Mouse (Mus musculus): ENCODE results near the gene Ensa. TPM values are rescaled to one million over a fixed set of nuclear protein-coding genes. Genes with fewer than 3 reads are reported as not detected.
A peak's percentile ranks its signal among the peaks of the same experiment; 100 is the strongest.
"Not testable (repeated sequence)": the region's sequence is repeated elsewhere in the genome, so short reads cannot be mapped to it uniquely, and the experiment has no call there.

Ensa gene
- total and polyA plus RNA-seq, 3 experiments = 19.2 to 133 (median 104) TPM

DNA sequence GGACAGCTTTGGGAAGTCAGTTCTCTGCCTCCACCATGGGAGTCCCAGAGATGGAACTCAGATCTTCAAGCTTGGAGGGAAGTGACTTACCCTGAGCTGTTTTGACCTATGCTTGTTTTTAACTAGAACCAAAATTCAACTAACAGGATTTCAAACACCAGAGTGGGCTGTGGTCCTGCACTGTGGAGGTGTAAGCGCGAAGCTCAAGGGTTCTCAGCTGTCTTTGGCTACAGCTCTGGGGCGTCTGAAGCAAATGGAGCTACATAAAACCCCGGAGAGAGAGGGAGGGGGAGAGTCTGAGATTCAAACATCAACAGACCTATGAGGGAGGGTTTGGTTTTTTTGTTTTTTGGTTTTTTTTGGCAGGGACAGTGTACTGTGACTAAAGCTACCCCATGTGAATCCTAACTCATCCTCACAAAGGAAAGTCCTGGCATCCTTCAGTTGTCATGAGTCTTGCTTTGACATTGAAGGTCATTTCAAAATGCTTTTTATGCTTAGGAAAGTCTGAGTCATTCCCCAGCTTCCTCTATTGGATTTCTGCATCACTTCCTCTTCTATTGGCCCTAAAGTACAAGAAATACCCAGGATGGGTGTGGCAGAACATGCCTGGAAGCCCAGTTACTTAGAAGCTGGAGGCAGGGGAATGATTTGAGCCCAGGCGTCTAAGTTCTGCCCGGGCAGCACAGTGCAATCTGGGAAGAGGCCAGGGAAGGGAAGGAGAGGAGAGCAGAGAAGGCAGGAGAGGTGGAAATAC is 25.7 kb downstream of the Ensa start:
- TF ChIP-seq POLR2AphosphoS5 (IDR thresholded peaks at IDR 0.05; ENCODE audit: insufficient replicate concordance, low read depth, low read length) (no peak), CTCF (IDR thresholded peaks at IDR 0.05; ENCODE audit: low read depth, low read length) (no peak), GATA2 (IDR thresholded peaks at IDR 0.05; ENCODE audit: borderline replicate concordance, low read depth, low read length) (no peak), GATA1 (IDR thresholded peaks at IDR 0.05; ENCODE audit: borderline replicate concordance, low read length) (no peak), TAL1 (conservative IDR thresholded peaks at IDR 0.05; ENCODE audit: low read depth, low read length) (no peak)
- ATAC-seq (ENCODE audit: extremely low read depth, insufficient number of reproducible peaks, low FRiP score, poor library complexity, severe bottlenecking) (peak; percentile 64; the same call in 1 of the 2 replicates), DNase-seq (ENCODE audit: low spot score) (no peak)
- Histone ChIP-seq H3K4me3 (ENCODE audit: low read depth, low read length) (peak overlapping the region; percentile 11; the same call in 1 of the 2 replicates), H3K4me1 (ENCODE audit: insufficient read depth, low read depth, low read length) (peaks cover 46% of the 10 kb centered on the region), H3K9me3 (replicated peaks) (no peaks in the 10 kb centered on the region), H3K27me3 (ENCODE audit: insufficient read depth, low read length) (no peaks in the 10 kb centered on the region), H3K36me3 (replicated peaks) (peaks cover 9% of the 10 kb centered on the region)

DNA sequence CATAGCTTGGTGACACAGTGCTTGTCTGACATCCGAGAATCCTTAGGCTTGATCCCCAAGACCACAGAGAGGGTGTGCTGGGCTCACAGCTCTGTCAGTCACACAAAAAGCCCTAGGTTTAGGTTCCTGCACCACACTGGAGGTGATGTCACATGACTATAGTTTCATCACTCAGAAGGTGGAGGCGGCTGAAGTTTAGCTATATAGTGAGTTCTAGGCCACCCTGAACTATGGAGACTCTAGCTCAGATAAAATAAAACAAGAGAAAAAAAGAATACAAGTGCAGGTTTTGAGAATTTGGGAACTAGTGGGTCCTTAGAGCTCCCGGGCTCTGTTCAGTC is 26.2 kb downstream of the Ensa start:
- Histone ChIP-seq H3K4me3 (ENCODE audit: low read depth, low read length) (peak overlapping the region; percentile 11; the same call in 1 of the 2 replicates), H3K4me1 (ENCODE audit: insufficient read depth, low read depth, low read length) (peaks cover 45% of the 10 kb centered on the region), H3K27me3 (ENCODE audit: insufficient read depth, low read length) (no peaks in the 10 kb centered on the region), H3K9me3 (replicated peaks) (no peaks in the 10 kb centered on the region), H3K36me3 (replicated peaks) (peaks cover 11% of the 10 kb centered on the region)
- no peak for ATAC-seq (ENCODE audit: extremely low read depth, insufficient number of reproducible peaks, low FRiP score, poor library complexity, severe bottlenecking)
- no peak for DNase-seq (ENCODE audit: low spot score)
- TF ChIP-seq POLR2AphosphoS5 (IDR thresholded peaks at IDR 0.05; ENCODE audit: insufficient replicate concordance, low read depth, low read length) = no peak

DNA sequence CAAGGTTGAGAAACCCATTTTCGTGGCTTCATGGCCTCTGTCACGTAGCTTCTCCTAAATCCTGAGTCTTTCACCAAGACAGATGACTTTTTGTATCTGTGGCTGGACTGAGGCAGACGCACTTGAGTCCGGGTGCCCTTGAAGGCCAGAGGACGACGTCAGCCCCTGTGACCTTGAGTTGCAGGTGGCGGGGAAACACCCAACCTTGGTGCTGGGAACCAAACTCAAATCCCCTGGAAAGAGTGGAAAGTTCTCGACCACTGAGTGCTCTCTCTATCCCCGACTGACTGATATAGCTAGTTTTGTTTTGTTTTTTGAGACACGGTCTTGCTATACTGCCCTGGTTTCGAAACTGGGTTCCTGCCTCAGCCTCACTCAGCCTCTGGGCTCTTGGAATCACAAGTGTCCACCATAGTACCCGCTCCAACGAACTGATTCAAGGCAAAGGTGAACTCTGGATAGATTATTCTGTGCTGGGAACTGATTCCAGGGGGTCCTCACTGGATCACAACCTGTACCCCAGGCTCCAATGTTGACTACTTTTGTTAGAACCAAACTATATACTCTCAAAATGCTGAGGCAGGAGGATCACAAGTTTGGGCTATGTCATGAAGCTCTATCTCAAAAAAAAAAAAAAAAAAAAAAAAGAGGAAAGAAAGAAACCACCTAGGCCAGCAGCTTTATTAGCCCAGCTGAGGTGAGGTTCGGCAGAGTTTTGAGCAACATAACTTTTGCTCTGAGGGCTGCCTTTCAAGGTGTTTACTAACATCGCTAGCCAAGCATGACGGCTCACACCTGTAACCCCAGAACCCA is 26.8 kb downstream of the Ensa start:
- H3K4me1 ChIP-seq (ENCODE audit: insufficient read depth, low read depth, low read length) = peaks cover 42% of the 10 kb centered on the region
- H3K27me3 ChIP-seq (ENCODE audit: insufficient read depth, low read length) = no peaks in the 10 kb centered on the region
- no peak for ATAC-seq (ENCODE audit: extremely low read depth, insufficient number of reproducible peaks, low FRiP score, poor library complexity, severe bottlenecking)
- no peaks in the 10 kb centered on the region for H3K9me3 ChIP-seq (replicated peaks)
- no peak overlapping the region for H3K4me3 ChIP-seq (ENCODE audit: low read depth, low read length)
- no peak for DNase-seq (ENCODE audit: low spot score)
- no peak for TF ChIP-seq CTCF (IDR thresholded peaks at IDR 0.05; ENCODE audit: low read depth, low read length)
- TF ChIP-seq GATA2 (IDR thresholded peaks at IDR 0.05; ENCODE audit: borderline replicate concordance, low read depth, low read length) = no peak
- TF ChIP-seq POLR2AphosphoS5 (IDR thresholded peaks at IDR 0.05; ENCODE audit: insufficient replicate concordance, low read depth, low read length) = no peak
- no peak for TF ChIP-seq GATA1 (IDR thresholded peaks at IDR 0.05; ENCODE audit: borderline replicate concordance, low read length)
- TF ChIP-seq TAL1 (conservative IDR thresholded peaks at IDR 0.05; ENCODE audit: low read depth, low read length) = no peak
- H3K36me3 ChIP-seq (replicated peaks) = peaks cover 13% of the 10 kb centered on the region

DNA sequence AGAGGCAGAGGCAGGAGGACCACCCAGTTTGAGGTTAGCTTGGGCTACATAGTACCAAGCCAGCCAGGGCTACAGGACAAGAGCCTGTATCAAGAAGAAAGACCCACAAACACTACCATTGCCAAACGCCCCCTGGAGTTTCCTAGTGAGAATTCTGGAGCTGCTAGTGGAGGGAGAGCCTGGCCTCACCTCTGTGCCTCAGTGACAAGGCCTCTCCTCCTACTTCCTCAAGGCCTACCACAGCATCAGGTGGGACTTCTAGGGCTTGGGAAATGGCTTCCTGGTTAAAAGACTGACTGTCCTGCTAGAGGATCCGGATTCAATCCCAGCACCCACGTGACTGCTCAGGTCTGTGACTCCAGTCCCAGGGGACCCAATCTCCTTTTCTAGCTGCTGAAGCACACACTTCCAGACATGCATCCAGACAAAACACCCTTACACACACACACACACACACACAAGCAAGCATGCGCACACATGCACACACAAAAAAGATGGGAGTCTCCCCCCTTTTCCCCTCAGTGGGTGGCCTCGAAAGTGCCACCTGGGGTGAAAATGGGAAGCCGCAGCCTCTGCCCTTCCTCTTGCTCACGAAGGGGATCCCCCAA is 27.5 kb downstream of the Ensa start:
- peaks cover 13% of the 10 kb centered on the region for H3K36me3 ChIP-seq (replicated peaks)
- ATAC-seq (ENCODE audit: extremely low read depth, insufficient number of reproducible peaks, low FRiP score, poor library complexity, severe bottlenecking) = no peak
- H3K4me1 ChIP-seq (ENCODE audit: insufficient read depth, low read depth, low read length) = peaks cover 45% of the 10 kb centered on the region
- no peaks in the 10 kb centered on the region for H3K9me3 ChIP-seq (replicated peaks)
- no peak for DNase-seq (ENCODE audit: low spot score)
- no peak overlapping the region for H3K4me3 ChIP-seq (ENCODE audit: low read depth, low read length)
- H3K27me3 ChIP-seq (ENCODE audit: insufficient read depth, low read length) = no peaks in the 10 kb centered on the region
- TF ChIP-seq GATA2 (IDR thresholded peaks at IDR 0.05; ENCODE audit: borderline replicate concordance, low read depth, low read length) = no peak
- TF ChIP-seq CTCF (IDR thresholded peaks at IDR 0.05; ENCODE audit: low read depth, low read length) = no peak
- no peak for TF ChIP-seq POLR2AphosphoS5 (IDR thresholded peaks at IDR 0.05; ENCODE audit: insufficient replicate concordance, low read depth, low read length)
- TF ChIP-seq GATA1 (IDR thresholded peaks at IDR 0.05; ENCODE audit: borderline replicate concordance, low read length) = no peak
- TF ChIP-seq TAL1 (conservative IDR thresholded peaks at IDR 0.05; ENCODE audit: low read depth, low read length) = no peak

DNA sequence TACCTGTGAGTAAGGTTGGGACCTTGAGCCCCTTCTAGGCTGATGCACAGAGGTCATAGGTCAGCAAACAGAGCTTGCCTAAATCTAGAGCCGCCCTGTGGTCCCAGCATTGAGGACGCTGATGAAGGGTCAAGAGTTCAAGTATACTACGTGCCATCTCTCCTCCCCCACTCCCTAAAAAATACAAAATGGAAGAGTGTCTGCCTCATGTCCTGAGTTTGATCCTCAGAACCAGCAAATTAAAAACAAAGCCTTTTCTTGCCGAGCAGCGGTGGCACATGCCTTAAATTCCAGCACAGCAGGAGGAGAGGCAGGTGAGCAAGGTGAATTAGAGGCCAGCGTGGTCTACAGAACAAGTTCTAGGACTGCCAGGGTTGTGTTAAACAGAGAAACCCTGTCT is 28.1 kb downstream of the Ensa start:
- H3K27me3 ChIP-seq (ENCODE audit: insufficient read depth, low read length) = no peaks in the 10 kb centered on the region
- TF ChIP-seq GATA1 (IDR thresholded peaks at IDR 0.05; ENCODE audit: borderline replicate concordance, low read length) (no peak), TAL1 (conservative IDR thresholded peaks at IDR 0.05; ENCODE audit: low read depth, low read length) (no peak), POLR2AphosphoS5 (IDR thresholded peaks at IDR 0.05; ENCODE audit: insufficient replicate concordance, low read depth, low read length) (no peak), GATA2 (IDR thresholded peaks at IDR 0.05; ENCODE audit: borderline replicate concordance, low read depth, low read length) (no peak), CTCF (IDR thresholded peaks at IDR 0.05; ENCODE audit: low read depth, low read length) (no peak)
- DNase-seq (ENCODE audit: low spot score) = no peak
- H3K4me1 ChIP-seq (ENCODE audit: insufficient read depth, low read depth, low read length) = peaks cover 50% of the 10 kb centered on the region
- no peaks in the 10 kb centered on the region for H3K9me3 ChIP-seq (replicated peaks)
- H3K4me3 ChIP-seq (ENCODE audit: low read depth, low read length) = no peak overlapping the region
- H3K36me3 ChIP-seq (replicated peaks) = peaks cover 13% of the 10 kb centered on the region
- ATAC-seq (ENCODE audit: extremely low read depth, insufficient number of reproducible peaks, low FRiP score, poor library complexity, severe bottlenecking) = no peak

DNA sequence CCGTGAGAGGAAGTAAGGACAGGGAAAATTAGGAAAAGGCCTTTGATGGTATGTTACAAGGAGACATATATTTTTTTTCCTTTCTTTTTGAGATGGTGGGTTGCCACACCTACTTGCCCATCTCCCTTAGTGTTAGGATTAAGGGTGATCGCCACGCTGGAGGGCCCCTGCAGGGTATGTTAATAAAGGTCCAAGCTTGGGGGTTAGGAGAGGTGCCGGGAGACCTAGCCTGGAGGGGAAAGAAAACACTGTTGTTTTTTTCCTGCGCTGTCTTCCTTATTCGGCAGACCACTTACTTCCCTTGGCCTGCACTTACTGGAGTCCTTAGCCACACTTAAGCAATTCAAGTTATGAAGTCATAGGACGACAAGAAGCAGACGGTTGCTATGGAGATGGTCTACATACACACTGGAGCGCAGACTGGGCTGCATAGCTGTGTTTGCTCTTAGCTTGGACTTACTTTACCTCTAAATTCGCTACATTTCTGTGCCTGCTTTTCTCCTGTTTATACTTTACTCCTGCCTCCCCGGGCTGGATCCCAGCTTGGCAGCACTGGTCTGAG is 28.8 kb downstream of the Ensa start:
- no peak for ATAC-seq (ENCODE audit: extremely low read depth, insufficient number of reproducible peaks, low FRiP score, poor library complexity, severe bottlenecking)
- H3K36me3 ChIP-seq (replicated peaks) = peaks cover 8% of the 10 kb centered on the region
- no peak overlapping the region for H3K4me3 ChIP-seq (ENCODE audit: low read depth, low read length)
- no peaks in the 10 kb centered on the region for H3K9me3 ChIP-seq (replicated peaks)
- no peak for TF ChIP-seq POLR2AphosphoS5 (IDR thresholded peaks at IDR 0.05; ENCODE audit: insufficient replicate concordance, low read depth, low read length)
- TF ChIP-seq GATA1 (IDR thresholded peaks at IDR 0.05; ENCODE audit: borderline replicate concordance, low read length) = no peak
- TF ChIP-seq CTCF (IDR thresholded peaks at IDR 0.05; ENCODE audit: low read depth, low read length) = no peak
- DNase-seq (ENCODE audit: low spot score) = no peak
- no peaks in the 10 kb centered on the region for H3K27me3 ChIP-seq (ENCODE audit: insufficient read depth, low read length)
- H3K4me1 ChIP-seq (ENCODE audit: insufficient read depth, low read depth, low read length) = peaks cover 47% of the 10 kb centered on the region

DNA sequence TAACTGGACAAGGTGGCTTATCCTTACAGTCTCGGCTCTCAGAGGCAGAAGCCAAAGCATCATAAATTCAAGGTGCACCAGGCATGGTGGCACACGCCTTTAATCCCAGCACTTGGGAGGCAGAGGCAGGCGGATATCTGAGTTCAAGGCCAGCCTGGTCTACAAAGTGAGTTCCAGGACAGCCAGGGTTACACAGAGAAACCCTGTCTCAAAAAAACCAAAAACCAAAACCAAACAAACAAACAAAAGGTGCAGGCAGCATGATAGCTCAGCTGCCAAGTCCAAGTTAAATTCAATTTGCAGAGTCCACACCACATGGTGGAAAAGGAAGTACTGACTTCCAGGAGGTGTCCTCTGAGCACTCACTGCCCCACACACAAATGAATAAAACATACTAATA is 29.6 kb downstream of the Ensa start:
- H3K9me3 ChIP-seq (replicated peaks); DNase-seq (ENCODE audit: low spot score): not testable (repeated sequence)
- peaks cover 47% of the 10 kb centered on the region for H3K4me1 ChIP-seq (ENCODE audit: insufficient read depth, low read depth, low read length)

More for the DNA sequence above, 29.6 kb downstream of the Ensa start:
- not testable (repeated sequence) for H3K27me3 ChIP-seq (ENCODE audit: insufficient read depth, low read length); ATAC-seq (ENCODE audit: extremely low read depth, insufficient number of reproducible peaks, low FRiP score, poor library complexity, severe bottlenecking); H3K4me3 ChIP-seq (ENCODE audit: low read depth, low read length)
- peaks cover 10% of the 10 kb centered on the region for H3K36me3 ChIP-seq (replicated peaks)
